Mouse (Mus musculus): ENCODE measurements around the gene Eps8. TPM values are rescaled to one million over a fixed set of nuclear protein-coding genes. Genes with fewer than 3 reads are reported as not detected.

Gene Eps8
- polyA plus RNA-seq, 1 experiment from 2014 or later, result 24.5 TPM

GRCm38 (mm10) chr6:137583056-137583455 is 71.6 kb downstream of the Eps8 start:
- WGBS, result 82% methylated on average over 5 of the region's 5 CpGs
- TF ChIP-seq CTCF (IDR thresholded peaks at IDR 0.05; ENCODE audit: low read depth), result no peak
- ATAC-seq (ENCODE audit: insufficient read depth) (no peak), DNase-seq (no peak)
- H3K27ac ChIP-seq (ENCODE audit: low read depth), result no peak overlapping the region
- no peak overlapping the region for H3K9ac ChIP-seq
- H3K4me1 ChIP-seq (ENCODE audit: insufficient read depth), result no peaks in the 10 kb centered on the region
- no peak overlapping the region for H3K4me3 ChIP-seq (ENCODE audit: low read depth, low read length)
- no peak overlapping the region for H3K4me2 ChIP-seq
- no peaks in the 10 kb centered on the region for H3K9me3 ChIP-seq (ENCODE audit: low read depth, low read length)
- no peaks in the 10 kb centered on the region for H3K36me3 ChIP-seq (ENCODE audit: insufficient read depth)
- no peaks in the 10 kb centered on the region for H3K27me3 ChIP-seq (ENCODE audit: insufficient read depth, low read length)

DNA sequence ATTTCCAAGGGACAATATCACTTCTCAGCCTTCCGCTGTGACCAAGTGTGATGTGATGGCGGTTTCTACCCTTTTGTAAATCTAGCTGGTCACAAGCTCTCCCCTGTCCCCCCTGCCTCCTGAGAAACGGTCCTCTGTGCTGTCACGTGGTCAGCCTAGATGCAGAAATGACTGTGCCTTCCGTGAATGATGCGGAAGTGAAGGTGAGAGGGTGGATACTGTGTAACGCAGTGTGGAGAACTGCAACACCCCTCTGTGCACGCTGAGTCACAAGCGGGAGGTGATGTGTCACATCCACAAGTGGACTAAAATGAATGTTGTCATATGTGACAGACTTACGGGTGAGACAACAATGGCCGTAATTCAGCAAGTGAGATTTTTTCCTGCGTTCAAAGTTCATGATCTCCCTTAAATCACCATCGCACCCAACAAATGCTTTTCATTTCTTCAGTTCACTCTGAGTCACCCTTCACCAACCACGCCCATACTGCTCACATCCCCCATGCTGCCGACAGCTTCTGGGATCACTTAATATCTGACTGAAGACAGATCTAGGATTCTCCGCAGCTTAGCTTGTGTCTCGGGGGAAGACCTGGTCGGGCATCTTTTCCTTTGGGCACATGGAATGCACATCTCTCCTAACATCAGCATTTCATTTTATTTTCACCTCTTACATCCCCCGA is 72.3 kb downstream of the Eps8 start:
- ATAC-seq (ENCODE audit: insufficient read depth) (no peak), DNase-seq (no peak)
- no peak overlapping the region for H3K4me3 ChIP-seq (ENCODE audit: low read depth, low read length)
- no peak for TF ChIP-seq CTCF (IDR thresholded peaks at IDR 0.05; ENCODE audit: low read depth)
- no peaks in the 10 kb centered on the region for H3K4me1 ChIP-seq (ENCODE audit: insufficient read depth)
- no peaks in the 10 kb centered on the region for H3K27me3 ChIP-seq (ENCODE audit: insufficient read depth, low read length)
- H3K4me2 ChIP-seq, result no peak overlapping the region
- 69% methylated on average over 19 of the region's 19 CpGs for WGBS
- H3K9me3 ChIP-seq (ENCODE audit: low read depth, low read length), result no peaks in the 10 kb centered on the region
- H3K9ac ChIP-seq, result no peak overlapping the region
- H3K36me3 ChIP-seq (ENCODE audit: insufficient read depth), result no peaks in the 10 kb centered on the region
- H3K27ac ChIP-seq (ENCODE audit: low read depth), result no peak overlapping the region

DNA sequence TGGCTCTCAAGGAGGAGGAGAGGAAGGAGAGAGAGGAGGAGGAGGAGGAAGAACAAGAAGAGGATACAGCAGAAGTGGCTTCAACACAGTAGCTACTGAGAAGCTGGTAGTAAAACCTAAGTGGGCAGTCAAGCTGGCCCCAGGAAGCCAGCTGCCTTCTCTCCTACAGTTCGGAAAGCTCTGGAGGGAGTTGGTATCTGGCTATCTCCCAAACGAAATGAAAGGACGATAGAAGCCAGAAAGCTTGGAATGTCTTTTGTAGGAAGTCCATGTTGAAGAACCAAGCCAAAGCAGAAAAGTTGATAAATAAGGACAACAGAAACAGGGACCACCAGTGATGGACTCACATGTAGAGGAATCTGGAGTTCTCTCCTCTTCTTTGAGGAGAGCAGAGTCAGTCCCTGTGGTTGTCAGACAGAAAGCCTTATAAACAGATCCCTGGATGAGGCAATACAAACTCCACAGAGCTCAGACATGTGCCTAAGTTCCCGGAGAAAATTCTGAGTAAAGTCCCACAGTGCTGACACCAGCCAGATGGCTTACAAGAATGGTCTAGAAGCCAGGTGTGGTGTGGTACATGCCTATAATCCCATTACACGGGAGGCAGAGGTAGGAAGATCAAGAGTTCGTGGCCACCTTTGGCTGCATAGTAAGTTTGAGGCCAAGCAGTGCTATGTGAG is 73.2 kb downstream of the Eps8 start:
- Histone ChIP-seq H3K4me2 (no peak overlapping the region), H3K36me3 (ENCODE audit: insufficient read depth) (no peaks in the 10 kb centered on the region), H3K9ac (no peak overlapping the region), H3K4me3 (ENCODE audit: low read depth, low read length) (no peak overlapping the region), H3K4me1 (ENCODE audit: insufficient read depth) (no peaks in the 10 kb centered on the region), H3K9me3 (ENCODE audit: low read depth, low read length) (no peaks in the 10 kb centered on the region), H3K27me3 (ENCODE audit: insufficient read depth, low read length) (no peaks in the 10 kb centered on the region), H3K27ac (ENCODE audit: low read depth) (no peak overlapping the region)
- DNase-seq, result no peak
- ATAC-seq (ENCODE audit: insufficient read depth), result no peak
- TF ChIP-seq CTCF (IDR thresholded peaks at IDR 0.05; ENCODE audit: low read depth), result no peak
- WGBS, result 63% methylated on average over 6 of the region's 6 CpGs

DNA sequence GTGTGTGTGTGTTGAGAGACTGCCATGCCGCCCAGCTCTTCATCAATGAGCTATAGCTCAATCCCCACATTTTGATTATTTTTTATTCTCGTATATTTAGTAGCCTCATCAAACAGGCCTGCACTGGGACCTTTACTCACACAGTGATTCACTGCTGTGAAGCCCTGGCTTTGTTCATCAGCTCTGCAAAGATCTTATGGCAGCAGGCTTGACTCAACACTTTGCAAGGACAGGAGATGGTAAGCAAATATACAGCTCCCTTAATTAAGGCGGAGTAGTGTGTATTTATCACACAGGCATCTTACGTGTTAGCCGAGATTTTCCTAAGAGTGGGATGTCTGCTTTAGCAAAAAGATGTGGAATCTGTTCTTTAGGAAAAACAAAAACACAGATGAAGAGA is 74.2 kb downstream of the Eps8 start:
- no peak for ATAC-seq (ENCODE audit: insufficient read depth)
- Histone ChIP-seq H3K36me3 (ENCODE audit: insufficient read depth) (no peaks in the 10 kb centered on the region), H3K9ac (no peak overlapping the region), H3K4me2 (no peak overlapping the region), H3K9me3 (ENCODE audit: low read depth, low read length) (no peaks in the 10 kb centered on the region), H3K27me3 (ENCODE audit: insufficient read depth, low read length) (no peaks in the 10 kb centered on the region), H3K4me1 (ENCODE audit: insufficient read depth) (no peaks in the 10 kb centered on the region), H3K4me3 (ENCODE audit: low read depth, low read length) (no peak overlapping the region), H3K27ac (ENCODE audit: low read depth) (no peak overlapping the region)
- TF ChIP-seq CTCF (IDR thresholded peaks at IDR 0.05; ENCODE audit: low read depth), result no peak
- WGBS, result 76% methylated on average over 5 of the region's 5 CpGs
- no peak for DNase-seq

GRCm38 (mm10) chr6:137576670-137577371 is 77.9 kb downstream of the Eps8 start:
- TF ChIP-seq CTCF (IDR thresholded peaks at IDR 0.05; ENCODE audit: low read depth), result no peak
- no peak overlapping the region for H3K9ac ChIP-seq
- ATAC-seq (ENCODE audit: insufficient read depth) (no peak), DNase-seq (no peak)
- no peaks in the 10 kb centered on the region for H3K27me3 ChIP-seq (ENCODE audit: insufficient read depth, low read length)
- H3K4me2 ChIP-seq, result no peak overlapping the region
- H3K4me3 ChIP-seq (ENCODE audit: low read depth, low read length), result no peak overlapping the region
- H3K27ac ChIP-seq (ENCODE audit: low read depth), result no peak overlapping the region
- 55% methylated on average over 12 of the region's 12 CpGs for WGBS
- no peaks in the 10 kb centered on the region for H3K36me3 ChIP-seq (ENCODE audit: insufficient read depth)
- H3K4me1 ChIP-seq (ENCODE audit: insufficient read depth), result no peaks in the 10 kb centered on the region
- no peaks in the 10 kb centered on the region for H3K9me3 ChIP-seq (ENCODE audit: low read depth, low read length)

- no peak overlapping the region for H3K27ac ChIP-seq (ENCODE audit: low read depth)
- no peaks in the 10 kb centered on the region for H3K4me1 ChIP-seq (ENCODE audit: insufficient read depth)
- H3K27me3 ChIP-seq (ENCODE audit: insufficient read depth, low read length), result no peaks in the 10 kb centered on the region
- H3K9me3 ChIP-seq (ENCODE audit: low read depth, low read length), result no peaks in the 10 kb centered on the region
- WGBS, result 87% methylated on average over 4 of the region's 4 CpGs
- no peak for TF ChIP-seq CTCF (IDR thresholded peaks at IDR 0.05; ENCODE audit: low read depth)
- no peak for ATAC-seq (ENCODE audit: insufficient read depth)
- DNase-seq, result no peak
- H3K4me2 ChIP-seq, result no peak overlapping the region
- no peak overlapping the region for H3K9ac ChIP-seq
- no peak overlapping the region for H3K4me3 ChIP-seq (ENCODE audit: low read depth, low read length)
- no peaks in the 10 kb centered on the region for H3K36me3 ChIP-seq (ENCODE audit: insufficient read depth)
These were observed 78.6 kb downstream of the Eps8 start for GRCm38 (mm10) chr6:137576091-137576490.

GRCm38 (mm10) chr6:137573897-137574296 is 80.8 kb downstream of the Eps8 start:
- H3K4me2 ChIP-seq, result no peak overlapping the region
- H3K9me3 ChIP-seq (ENCODE audit: low read depth, low read length), result no peaks in the 10 kb centered on the region
- H3K36me3 ChIP-seq (ENCODE audit: insufficient read depth), result no peaks in the 10 kb centered on the region
- no peak overlapping the region for H3K27ac ChIP-seq (ENCODE audit: low read depth)
- ATAC-seq (ENCODE audit: insufficient read depth), result no peak
- WGBS, result 44% methylated on average over 7 of the region's 7 CpGs
- TF ChIP-seq CTCF (IDR thresholded peaks at IDR 0.05; ENCODE audit: low read depth), result no peak
- H3K9ac ChIP-seq, result no peak overlapping the region
- DNase-seq, result no peak
- no peaks in the 10 kb centered on the region; the same call in 1 of the 2 replicates for H3K4me1 ChIP-seq (ENCODE audit: insufficient read depth)
- no peaks in the 10 kb centered on the region for H3K27me3 ChIP-seq (ENCODE audit: insufficient read depth, low read length)
- no peak overlapping the region for H3K4me3 ChIP-seq (ENCODE audit: low read depth, low read length)

Data from lung, embryonic 14.5 days (tissue).